Mouse (Mus musculus) G1E-ER4 (cell line): ENCODE data around the gene Phlda1. TPM values are rescaled to one million over a fixed set of nuclear protein-coding genes. Genes with fewer than 3 reads are reported as not detected.

ENCODE experiments used
- GATA1 ChIP-seq: IDR thresholded peaks from one replicate; pipeline ENCODE4 v1.8.0; 2012; ENCODE audit warnings: low read length, inconsistent platforms
- polyA plus RNA-seq: library from polyadenylated mRNA; stranded (reverse); fragments of >175 nt; gene quantifications from 2 replicates; pipeline ENCODE4 v1.2.3, GENCODE M21; 2012

The Phlda1 gene
- polyA plus RNA-seq, 1 experiment: 88.8 TPM

DNA sequence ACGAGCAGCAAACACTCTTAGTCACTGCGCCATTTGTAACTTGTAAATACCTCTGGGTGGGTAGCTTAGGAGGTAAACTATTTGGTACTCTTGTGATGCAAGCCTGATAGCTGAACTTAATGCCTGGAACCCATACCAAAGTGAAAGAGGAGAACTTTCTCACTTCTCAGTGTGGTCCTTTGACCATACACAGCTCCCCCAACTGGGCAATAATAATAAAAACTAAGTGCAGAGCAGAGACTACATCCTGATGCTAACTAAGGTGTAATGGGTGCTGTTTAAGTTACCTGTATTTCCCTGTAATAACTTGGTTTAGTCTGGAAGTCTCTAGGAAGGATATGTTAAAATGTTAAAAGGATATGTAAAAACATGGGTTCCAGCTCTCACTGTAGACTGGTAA lies 17.3 kb upstream of the Phlda1 start:
- TF ChIP-seq GATA1: no peak

DNA sequence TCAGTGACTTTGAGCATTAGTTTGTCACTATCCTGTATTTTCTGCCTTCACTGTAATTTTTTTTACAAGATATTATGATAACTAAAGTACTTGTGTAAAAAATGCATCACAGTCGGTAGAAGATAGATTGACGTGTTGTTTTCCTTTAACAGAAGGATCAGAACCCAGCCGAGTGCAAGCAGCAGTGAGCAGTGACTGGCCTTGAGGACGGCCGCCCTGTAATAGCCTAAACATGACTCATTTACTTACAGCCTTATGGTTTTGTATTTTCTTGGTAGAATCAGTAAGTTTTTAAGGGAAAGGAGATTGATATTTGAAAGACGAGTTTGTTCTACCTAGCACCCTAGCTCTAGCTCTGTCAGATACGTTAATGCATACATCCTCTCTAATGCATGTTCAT lies 10.2 kb upstream of the Phlda1 start:
- TF ChIP-seq GATA1: no peak

DNA sequence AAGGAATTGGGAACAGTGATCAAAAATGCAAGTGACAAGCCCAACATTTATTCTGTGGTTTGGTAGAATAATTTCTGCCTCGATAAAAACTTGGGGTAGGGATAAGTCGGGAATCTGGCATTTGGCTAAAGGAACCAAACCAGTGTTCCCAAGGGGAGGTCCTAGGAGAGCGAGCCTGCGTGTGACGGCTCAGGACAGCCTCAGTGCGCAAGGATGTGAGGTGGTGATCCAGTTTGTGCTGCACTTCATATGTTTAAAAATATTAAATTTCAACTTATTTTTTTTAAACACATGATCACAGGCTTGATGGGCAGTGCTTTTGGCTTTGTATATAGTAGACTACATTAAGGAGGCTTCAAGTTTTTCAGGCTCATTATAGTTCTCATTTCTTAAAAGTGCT lies 6.2 kb upstream of the Phlda1 start:
- no peak for TF ChIP-seq GATA1

DNA sequence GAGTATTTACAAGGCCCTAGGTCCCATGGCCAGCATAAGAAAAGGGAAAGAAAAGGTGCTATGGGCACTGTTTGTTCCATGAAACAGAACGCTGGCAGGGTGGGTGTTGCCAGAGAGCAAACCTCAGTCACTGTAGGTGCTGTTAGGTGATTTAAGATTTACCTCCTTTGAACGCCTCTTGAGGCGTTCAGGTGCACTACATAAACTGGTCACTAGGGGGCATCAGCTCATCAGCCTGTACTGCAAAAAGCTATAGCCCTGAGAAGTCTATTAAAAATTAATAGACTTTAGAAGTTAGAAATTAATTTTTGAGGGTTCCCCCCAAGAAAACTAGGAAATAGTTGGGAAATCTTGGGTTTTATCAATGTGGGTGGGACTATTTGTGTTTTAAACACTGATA lies 3.0 kb upstream of the Phlda1 start:
- no peak for TF ChIP-seq GATA1

DNA sequence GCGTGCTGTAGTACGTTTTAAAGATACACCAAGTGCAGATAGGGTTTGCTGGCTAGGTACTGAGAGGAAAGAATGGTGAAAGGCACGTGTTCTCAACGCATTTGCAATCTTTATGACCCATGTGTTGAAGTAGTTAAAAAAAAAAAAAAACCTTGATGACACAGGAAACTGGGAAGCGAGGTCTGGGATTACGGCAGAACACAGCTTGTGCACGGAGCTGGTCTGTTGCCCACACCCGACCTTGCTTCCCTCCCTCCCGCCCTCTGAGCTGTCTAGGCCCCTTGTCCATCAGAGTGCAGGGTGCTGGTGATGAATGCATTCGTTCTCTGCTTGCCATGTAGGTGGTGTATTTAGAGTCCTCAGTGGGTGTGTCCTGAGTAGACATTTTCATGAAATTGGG lies 2.4 kb upstream of the Phlda1 start:
- TF ChIP-seq GATA1: no peak

DNA sequence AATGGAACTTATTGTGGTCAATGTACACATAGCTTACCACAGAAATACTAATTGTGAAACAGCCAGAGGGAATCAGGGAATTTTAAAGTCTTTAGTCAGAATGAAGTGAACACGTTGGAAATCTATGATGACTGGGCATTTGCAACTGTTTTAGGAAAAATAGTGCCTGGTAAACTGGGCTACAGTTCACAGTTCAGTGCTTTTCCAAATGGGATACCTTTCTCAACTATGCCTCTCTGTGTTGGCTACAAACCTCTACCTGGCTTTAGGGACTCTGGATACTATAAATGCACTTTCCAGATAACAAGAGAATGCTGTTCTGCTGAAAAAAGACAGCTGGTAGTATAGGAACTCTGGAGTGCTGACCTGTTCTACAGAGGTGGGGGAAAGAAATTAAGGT lies 1.5 kb upstream of the Phlda1 start:
- no peak for TF ChIP-seq GATA1

DNA sequence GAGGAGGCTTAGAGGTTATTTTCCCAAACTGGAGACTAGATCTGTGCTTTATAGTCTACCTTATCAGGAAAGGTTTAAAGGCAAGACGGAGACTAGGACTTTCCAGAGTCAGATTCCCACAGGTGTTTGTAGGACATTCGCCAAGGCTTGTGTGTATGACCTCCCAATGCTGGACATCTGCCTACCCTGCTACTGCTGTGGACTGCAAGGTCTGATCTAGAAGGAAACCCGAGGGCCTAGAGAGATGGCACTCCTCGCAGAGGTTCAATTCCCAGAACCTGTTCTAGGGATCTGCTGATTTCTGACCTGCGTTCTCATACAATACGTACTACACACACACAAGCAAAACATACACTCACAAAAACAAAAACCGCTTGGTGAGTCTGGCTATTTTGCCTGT lies 680 bp upstream of the Phlda1 start:
- no peak for TF ChIP-seq GATA1

DNA sequence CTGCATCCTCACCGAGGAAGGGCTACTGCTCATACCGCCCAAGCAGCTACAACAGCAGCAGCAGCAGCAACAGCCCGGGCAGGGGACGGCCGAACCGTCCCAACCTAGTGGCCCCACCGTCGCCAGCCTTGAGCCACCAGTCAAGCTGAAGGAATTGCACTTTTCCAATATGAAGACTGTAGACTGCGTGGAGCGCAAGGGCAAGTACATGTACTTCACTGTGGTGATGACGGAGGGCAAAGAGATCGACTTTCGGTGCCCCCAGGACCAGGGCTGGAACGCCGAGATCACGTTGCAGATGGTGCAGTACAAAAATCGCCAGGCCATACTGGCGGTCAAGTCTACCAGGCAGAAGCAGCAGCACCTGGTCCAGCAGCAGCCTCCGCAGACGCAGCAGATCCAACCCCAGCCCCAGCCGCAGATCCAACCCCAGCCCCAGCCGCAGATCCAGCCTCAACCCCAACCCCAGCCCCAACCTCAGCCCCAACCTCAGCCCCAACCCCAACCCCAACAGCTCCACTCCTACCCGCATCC lies 907 bp downstream of the Phlda1 start:
- no peak for TF ChIP-seq GATA1

DNA sequence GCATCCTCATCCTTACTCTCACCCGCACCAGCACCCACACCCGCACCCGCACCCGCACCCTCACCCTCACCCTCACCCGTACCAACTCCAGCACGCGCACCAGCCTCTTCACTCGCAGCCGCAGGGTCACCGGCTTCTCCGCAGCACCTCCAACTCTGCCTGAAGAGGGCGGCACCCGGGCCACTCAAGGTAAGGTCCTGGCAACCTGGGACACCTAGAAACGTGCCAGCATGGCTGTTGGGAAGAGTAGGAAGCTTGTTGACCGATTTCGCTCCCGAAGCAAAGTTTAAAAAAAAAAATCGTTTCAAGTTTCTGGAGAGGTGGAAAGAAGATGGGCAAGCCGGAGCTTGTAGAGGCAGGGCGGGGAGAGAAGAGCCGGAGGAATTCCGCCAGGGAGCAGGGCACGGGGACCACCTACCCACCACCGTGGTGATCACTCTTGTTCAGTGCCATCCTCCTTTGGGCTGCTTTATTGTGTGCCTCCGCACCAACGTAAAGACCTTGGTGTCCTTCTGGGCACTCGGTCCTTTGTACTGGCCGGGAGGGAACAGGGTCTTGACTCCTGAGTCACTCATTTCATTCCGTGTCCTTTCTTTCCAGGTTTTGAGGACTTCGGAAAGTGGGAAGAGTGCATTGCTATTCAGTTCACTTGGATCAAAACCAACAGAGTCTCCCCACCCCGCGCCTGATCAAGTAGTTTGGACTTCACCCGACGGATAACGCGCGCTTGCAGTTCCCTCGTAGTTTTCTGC lies 1.6 kb downstream of the Phlda1 start:
- TF ChIP-seq GATA1: no peak

DNA sequence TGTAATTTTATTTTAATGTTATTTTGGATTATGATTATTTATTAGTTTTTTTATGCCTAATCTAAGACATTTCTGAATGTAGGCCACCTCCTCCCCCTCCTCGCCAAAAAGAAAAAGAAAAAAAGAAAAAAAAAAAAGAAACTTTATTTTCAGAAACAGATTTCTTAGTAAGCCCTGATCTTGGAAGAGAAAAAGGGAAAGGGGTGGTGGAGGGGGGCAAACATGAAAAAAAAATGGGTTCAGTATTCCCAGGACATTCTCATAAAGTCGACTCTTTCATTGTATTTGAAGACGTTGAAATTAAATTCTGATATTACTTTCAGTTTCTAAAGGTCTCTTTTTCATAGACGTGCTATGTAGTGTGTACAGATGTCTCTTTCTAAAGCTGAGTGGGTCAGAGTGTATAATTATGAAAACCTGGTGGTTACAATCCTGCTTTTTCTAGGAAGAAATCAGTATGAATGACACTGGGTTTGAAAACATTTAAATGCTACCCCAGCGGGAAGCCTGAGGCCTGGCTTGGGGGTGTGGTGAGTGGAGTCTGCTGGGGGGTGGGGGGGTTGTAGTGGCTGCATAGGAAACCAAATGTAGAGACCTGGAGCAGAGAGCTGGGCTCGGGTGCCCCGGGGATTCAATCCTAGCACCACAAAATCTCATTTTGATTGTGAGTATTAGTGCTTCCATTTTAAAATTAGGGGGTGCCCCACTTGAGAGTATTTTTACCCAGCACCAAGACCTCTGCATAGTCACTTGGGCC lies 2.4 kb downstream of the Phlda1 start:
- no peak for TF ChIP-seq GATA1

DNA sequence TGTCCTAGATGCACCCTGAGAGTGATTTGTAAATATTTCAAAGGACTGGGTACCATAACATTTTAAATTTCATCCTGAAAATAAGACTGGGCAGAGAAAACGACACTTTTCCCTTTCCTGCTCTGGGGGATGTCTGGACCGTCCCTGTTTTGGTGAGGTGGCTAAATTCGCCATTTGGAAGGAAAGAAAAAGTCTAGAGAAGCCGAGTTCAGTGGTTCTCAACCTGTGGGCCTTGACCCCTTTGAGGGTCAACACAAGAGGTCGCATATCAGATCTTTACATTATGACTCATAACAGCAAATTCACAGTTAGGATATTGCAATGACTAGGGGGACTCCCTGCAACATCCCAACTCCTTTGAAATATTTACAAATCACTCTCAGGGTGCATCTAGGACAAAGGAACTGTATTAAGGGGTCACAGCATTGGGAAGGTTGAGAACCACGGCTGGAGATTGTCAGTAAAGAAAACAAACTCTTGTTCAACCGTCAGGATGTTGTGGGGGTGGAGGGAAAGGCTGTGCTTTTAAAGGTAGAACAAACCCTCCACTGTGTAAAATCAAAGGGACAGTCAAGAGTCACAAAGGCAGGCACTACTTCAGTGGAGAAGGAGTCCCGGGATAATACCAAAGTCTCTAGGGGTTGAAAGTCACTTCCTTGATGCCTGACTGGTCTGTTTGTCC lies 3.2 kb downstream of the Phlda1 start:
- TF ChIP-seq GATA1: no peak

DNA sequence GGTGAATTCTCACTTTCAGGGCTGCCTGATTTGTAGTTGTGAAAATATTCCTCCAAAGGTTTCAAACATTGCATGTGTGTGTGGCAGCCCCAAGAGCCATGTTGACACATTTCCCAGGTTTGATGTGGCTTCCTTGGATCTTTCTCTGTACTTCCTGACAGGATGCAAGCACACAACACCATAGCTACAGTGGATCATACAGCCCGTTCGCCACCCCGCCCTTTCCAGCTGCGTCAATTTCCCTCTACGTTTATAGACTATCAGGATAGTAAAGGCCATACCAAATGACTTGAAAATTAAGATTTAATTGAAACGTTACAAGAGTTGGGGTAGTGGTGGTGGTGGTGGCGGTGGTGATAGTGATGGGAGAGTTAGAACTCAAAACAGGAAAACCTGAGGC lies 3.9 kb downstream of the Phlda1 start:
- no peak for TF ChIP-seq GATA1

DNA sequence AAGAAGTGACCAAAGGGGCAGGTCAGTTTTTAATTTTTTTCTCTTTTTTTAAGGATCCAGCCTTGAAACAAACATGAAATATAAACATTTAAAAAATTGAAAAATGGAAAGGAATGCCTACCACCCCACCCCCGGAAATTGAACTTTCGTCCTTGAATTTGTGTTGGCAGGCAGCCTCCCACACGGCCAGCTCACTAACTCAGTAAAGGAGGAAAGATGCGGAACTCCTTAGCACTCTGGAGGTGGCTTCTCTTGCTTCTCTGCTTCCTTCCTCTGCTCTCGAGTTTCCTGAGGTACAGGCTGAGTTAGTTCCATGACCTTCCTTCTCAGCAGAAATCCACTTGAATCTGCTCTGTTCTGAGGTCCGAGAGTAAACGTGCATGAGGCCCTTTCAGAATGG lies 4.7 kb downstream of the Phlda1 start:
- TF ChIP-seq GATA1: no peak

DNA sequence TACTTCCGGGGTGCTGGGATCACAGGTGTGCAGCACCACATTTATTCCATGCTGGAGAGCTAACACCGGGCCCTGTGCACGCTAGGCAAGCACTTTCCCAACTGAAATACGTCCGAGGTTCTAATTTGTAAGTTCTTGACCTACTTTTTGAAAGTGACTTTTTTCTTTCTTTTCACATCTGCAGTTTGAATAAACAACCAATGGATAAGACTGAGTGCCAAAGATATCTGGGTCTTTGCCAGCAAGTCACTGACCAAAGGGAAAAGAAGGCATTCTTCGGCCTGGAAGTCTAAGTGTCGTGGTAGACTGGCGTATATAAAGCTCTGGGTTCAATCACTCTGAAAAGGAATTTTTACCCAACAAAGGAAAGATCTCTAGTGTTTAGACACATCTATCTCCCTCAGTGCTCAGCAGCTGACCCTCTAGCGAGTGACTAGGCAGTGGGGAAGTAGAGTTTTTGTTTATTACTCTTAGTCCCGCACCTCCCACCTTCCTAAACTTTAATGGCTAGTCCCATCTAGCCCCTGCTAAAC lies 6.0 kb downstream of the Phlda1 start:
- TF ChIP-seq GATA1: no peak

DNA sequence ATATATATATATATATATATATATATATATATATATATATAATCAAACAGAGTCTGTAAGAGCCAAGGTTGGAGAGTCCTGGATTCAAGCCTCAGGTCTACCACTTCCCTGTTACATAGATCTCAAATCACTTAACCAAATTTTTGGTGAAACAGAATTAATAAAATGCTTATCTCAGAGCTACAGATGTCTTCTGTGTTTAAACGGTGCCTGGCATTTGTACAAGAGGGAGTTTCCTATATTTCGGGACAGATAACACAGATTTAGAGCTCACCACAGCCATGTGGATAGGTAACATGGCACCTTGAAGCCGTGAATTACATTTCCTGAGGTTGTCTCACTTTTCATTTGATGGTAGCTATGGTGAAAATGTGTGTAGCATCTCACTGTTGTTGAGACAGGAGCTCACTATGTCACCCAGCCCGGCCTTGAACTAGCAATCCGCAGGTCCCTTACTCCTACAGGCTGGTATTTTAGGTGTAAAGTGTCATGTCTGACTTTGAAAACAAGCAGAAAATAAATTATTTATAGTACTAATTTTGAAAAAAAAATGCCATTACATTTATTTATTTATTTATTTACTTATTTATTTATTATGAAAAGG lies 8.3 kb downstream of the Phlda1 start:
- peak; percentile 49 for TF ChIP-seq GATA1
